Mouse (Mus musculus) brain, embryonic 14.5 days (tissue): Measurements from ENCODE around the gene Col19a1.

Experiments used
- CTCF ChIP-seq: fragments of 200-500 bp; IDR thresholded peaks from 2 replicates; pipeline ENCODE4 v1.5.1; 2012; ENCODE audit warnings: inconsistent platforms, mild to moderate bottlenecking, moderate library complexity, borderline replicate concordance; ENCODE audit not compliant: insufficient read depth, insufficient read length; ENCODE audit errors: extremely low read depth
- POLR2A ChIP-seq: fragments of 200-500 bp; IDR thresholded peaks from 2 replicates; pipeline ENCODE4 v1.6.1; 2012; ENCODE audit warnings: mild to moderate bottlenecking, inconsistent platforms, borderline replicate concordance; ENCODE audit not compliant: poor library complexity, insufficient read depth, insufficient read length, severe bottlenecking; ENCODE audit errors: extremely low read depth

- no peak for TF ChIP-seq CTCF
- no peak for TF ChIP-seq POLR2A
Observed at GRCm38 (mm10) chr1:24303077-24303476, 284.2 kb downstream of the Col19a1 start.
